Mouse (Mus musculus) cerebellum, adult 18-20 months (tissue): Measurements from ENCODE around the gene Arhgef28.

ENCODE experiments used
- DNase-seq, 2 experiments: peaks; one replicate each; pipeline ENCODE4 v3.0.0; 2021

The Arhgef28 gene

GRCm38 (mm10) chr13:98205771-98206545 lies at the start of gene Arhgef28:
TSS of gene Arhgef28 (minus strand) at chr13:98206439.
- DNase-seq, result peak; percentile 23 to 32

- no peak for DNase-seq
These were observed 48.7 kb upstream of the Arhgef28 start for GRCm38 (mm10) chr13:98254921-98255320.

GRCm38 (mm10) chr13:98249594-98249993 lies 43.4 kb upstream of the Arhgef28 start:
- no peak for DNase-seq

- no peak for DNase-seq
These were observed 39.1 kb upstream of the Arhgef28 start for GRCm38 (mm10) chr13:98245386-98245785.

GRCm38 (mm10) chr13:98244571-98245350 lies 38.5 kb upstream of the Arhgef28 start:
- no peak for DNase-seq

GRCm38 (mm10) chr13:98241531-98242282 lies 35.5 kb upstream of the Arhgef28 start:
- no peak for DNase-seq

- DNase-seq, result peak; percentile 49 to 63
These were observed 33.9 kb upstream of the Arhgef28 start for GRCm38 (mm10) chr13:98239978-98240641.

GRCm38 (mm10) chr13:98235451-98235850 lies 29.2 kb upstream of the Arhgef28 start:
- DNase-seq, result no peak

GRCm38 (mm10) chr13:98230511-98230910 lies 24.3 kb upstream of the Arhgef28 start:
- no peak for DNase-seq

GRCm38 (mm10) chr13:98226225-98226624 lies 20.0 kb upstream of the Arhgef28 start:
- no peak for DNase-seq

- no peak for DNase-seq
These were observed 16.6 kb upstream of the Arhgef28 start for GRCm38 (mm10) chr13:98222848-98223247.

GRCm38 (mm10) chr13:98210137-98210536 lies 3.9 kb upstream of the Arhgef28 start:
- DNase-seq, result no peak

- no peak for DNase-seq
These were observed 2.6 kb upstream of the Arhgef28 start for GRCm38 (mm10) chr13:98208842-98209241.

- no peak for DNase-seq
These were observed 269 bp upstream of the Arhgef28 start for GRCm38 (mm10) chr13:98206546-98206870.

GRCm38 (mm10) chr13:98205111-98205510 lies 1.1 kb downstream of the Arhgef28 start:
- DNase-seq, result no peak

GRCm38 (mm10) chr13:98204371-98204770 lies 1.9 kb downstream of the Arhgef28 start:
- DNase-seq, result no peak

GRCm38 (mm10) chr13:98201436-98201835 lies 4.8 kb downstream of the Arhgef28 start:
- DNase-seq, result no peak

GRCm38 (mm10) chr13:98192596-98192995 lies 13.6 kb downstream of the Arhgef28 start:
- DNase-seq, result no peak

- DNase-seq, result no peak
These were observed 17.7 kb downstream of the Arhgef28 start for GRCm38 (mm10) chr13:98188500-98188899.

- no peak for DNase-seq
These were observed 18.3 kb downstream of the Arhgef28 start for GRCm38 (mm10) chr13:98187904-98188303.

GRCm38 (mm10) chr13:98186179-98186578 lies 20.1 kb downstream of the Arhgef28 start:
- no peak for DNase-seq

- DNase-seq, result no peak
These were observed 21.6 kb downstream of the Arhgef28 start for GRCm38 (mm10) chr13:98184632-98185031.
